Mouse (Mus musculus) MEL (cell line): Measurements from ENCODE around the gene Ranbp10.

ENCODE experiments used
- CTCF ChIP-seq, 3 experiments: IDR thresholded peaks in 2 of 3; conservative IDR thresholded peaks in 1 of 3; 2 replicates each; pipeline ENCODE4 v1.5.1; 2011 to 2012; ENCODE audit warnings: low read length in 3 of 3, low read depth in 2 of 3, mild to moderate bottlenecking in 2 of 3, improper control_type of control experiment in 1 of 3, inconsistent platforms in 1 of 3, mixed read lengths in 1 of 3, moderate library complexity in 1 of 3; ENCODE audit not compliant: control insufficient read depth in 1 of 3, insufficient read depth in 1 of 3, poor library complexity in 1 of 3, severe bottlenecking in 1 of 3
- ELF1 ChIP-seq: IDR thresholded peaks from 2 replicates; pipeline ENCODE4 v1.6.1; 2014; ENCODE audit warnings: low read depth, mild to moderate bottlenecking, inconsistent platforms, low read length, improper control_type of control experiment, moderate library complexity
- EP300 ChIP-seq, 2 experiments: IDR thresholded peaks; 2 replicates each; pipeline ENCODE4 v1.6.1; 2011; ENCODE audit warnings: improper control_type of control experiment in 2 of 2, low read length in 2 of 2, low read depth in 1 of 2, mild to moderate bottlenecking in 1 of 2
- JUND ChIP-seq: IDR thresholded peaks from 2 replicates; pipeline ENCODE4 v1.6.1; 2011; ENCODE audit warnings: low read depth, mild to moderate bottlenecking, improper control_type of control experiment, low read length
- MAX ChIP-seq: IDR thresholded peaks from 2 replicates; pipeline ENCODE4 v1.6.1; 2011; ENCODE audit warnings: low read length, improper control_type of control experiment
- MEF2A ChIP-seq: IDR thresholded peaks from 2 replicates; pipeline ENCODE4 v1.6.1; 2014; ENCODE audit warnings: low read depth, mild to moderate bottlenecking, inconsistent platforms, low read length, improper control_type of control experiment; ENCODE audit not compliant: poor library complexity, insufficient replicate concordance, severe bottlenecking; ENCODE audit errors: extremely low read depth
- POLR2A ChIP-seq, 2 experiments: IDR thresholded peaks; 2 replicates each; pipeline ENCODE4 v1.6.1; 2011 to 2012; ENCODE audit warnings: low read length in 2 of 2, mild to moderate bottlenecking in 2 of 2, control low read depth in 1 of 2, improper control_type of control experiment in 1 of 2, low read depth in 1 of 2, moderate library complexity in 1 of 2; ENCODE audit not compliant: control insufficient read depth in 1 of 2, insufficient read depth in 1 of 2, poor library complexity in 1 of 2
- SMC3 ChIP-seq: IDR thresholded peaks from 2 replicates; pipeline ENCODE4 v1.6.1; 2011; ENCODE audit warnings: low read depth, low read length, improper control_type of control experiment
- TAL1 ChIP-seq: IDR thresholded peaks from 2 replicates; pipeline ENCODE4 v1.6.1; 2012; ENCODE audit warnings: mild to moderate bottlenecking, inconsistent platforms, low read length, moderate library complexity, mixed read lengths
- TCF12 ChIP-seq: IDR thresholded peaks from 2 replicates; pipeline ENCODE4 v1.6.1; 2014; ENCODE audit warnings: low read depth, mild to moderate bottlenecking, inconsistent platforms, low read length, improper control_type of control experiment, moderate library complexity
- USF1 ChIP-seq: IDR thresholded peaks from 2 replicates; pipeline ENCODE4 v1.6.1; 2014; ENCODE audit warnings: low read depth, mild to moderate bottlenecking, inconsistent platforms, low read length, improper control_type of control experiment, moderate library complexity
- ZC3H11A ChIP-seq: IDR thresholded peaks from 2 replicates; pipeline ENCODE4 v1.6.1; 2012; ENCODE audit warnings: low read depth, mild to moderate bottlenecking, inconsistent platforms, low read length, improper control_type of control experiment
- ZMIZ1 ChIP-seq: IDR thresholded peaks from 2 replicates; pipeline ENCODE4 v1.6.1; 2012; ENCODE audit warnings: low read depth, mild to moderate bottlenecking, inconsistent platforms, low read length, improper control_type of control experiment, moderate library complexity
- ZNF384 ChIP-seq: IDR thresholded peaks from 2 replicates; pipeline ENCODE4 v1.6.1; 2012; ENCODE audit warnings: low read depth, mild to moderate bottlenecking, inconsistent platforms, low read length, improper control_type of control experiment

- no peak for TF ChIP-seq CTCF (IDR thresholded peaks at IDR 0.05 in 2 of 3, conservative IDR thresholded peaks at IDR 0.05 in 1 of 3; ENCODE audit: control insufficient read depth in 1 of 3, insufficient read depth in 1 of 3, low read depth in 2 of 3, low read length in 3 of 3, poor library complexity in 1 of 3, severe bottlenecking in 1 of 3)
- TF ChIP-seq TAL1 = no peak
- peak in 1 of 2 experiments; percentile 53; a peak in 1 of 4 replicates for TF ChIP-seq EP300 (IDR thresholded peaks at IDR 0.05; ENCODE audit: low read depth in 1 of 2, low read length in 2 of 2)
- TF ChIP-seq POLR2A (IDR thresholded peaks at IDR 0.05; ENCODE audit: control insufficient read depth in 1 of 2, insufficient read depth in 1 of 2, low read depth in 1 of 2, low read length in 2 of 2, poor library complexity in 1 of 2) = no peak
- no peak for TF ChIP-seq MEF2A
- no peak for TF ChIP-seq SMC3
- TF ChIP-seq ZC3H11A = no peak
- TF ChIP-seq ZMIZ1 = no peak
- TF ChIP-seq TCF12 = no peak
- no peak for TF ChIP-seq ELF1
- TF ChIP-seq USF1 = no peak
- TF ChIP-seq ZNF384 = no peak; the same call in 1 of the 2 replicates
- TF ChIP-seq MAX = no peak
- no peak for TF ChIP-seq JUND
Observed at GRCm38 (mm10) chr8:105777833-105778232, 49.3 kb downstream of the Ranbp10 start.
